Mouse (Mus musculus): ENCODE measurements around the gene Aaed1. TPM values are rescaled to one million over a fixed set of nuclear protein-coding genes. Genes with fewer than 3 reads are reported as not detected.

Aaed1 gene
- polyA plus RNA-seq, 1 experiment from 2014 or later: 37.3 TPM

GRCm38 (mm10) chr13:64233139-64233538, 79.4 kb downstream of the Aaed1 start:
- no peak for ATAC-seq
- Histone ChIP-seq H3K4me3 (ENCODE audit: low read length) (no peak overlapping the region), H3K4me1 (ENCODE audit: control insufficient read depth, insufficient read depth, low read length) (peaks cover 2% of the 10 kb centered on the region; the same call in 1 of the 2 replicates), H3K27me3 (replicated peaks; ENCODE audit: control insufficient read depth, insufficient read depth, low read length) (no peaks in the 10 kb centered on the region), H3K27ac (ENCODE audit: low read length) (no peak overlapping the region), H3K36me3 (ENCODE audit: control insufficient read depth, insufficient read depth, low read length) (no peaks in the 10 kb centered on the region), H3K4me2 (ENCODE audit: low read depth, low read length) (no peak overlapping the region), H3K9ac (ENCODE audit: low read depth, low read length) (no peak overlapping the region), H3K9me3 (ENCODE audit: control insufficient read depth, low read length) (no peaks in the 10 kb centered on the region)
- WGBS: 76% methylated on average over 4 of the region's 4 CpGs

- Histone ChIP-seq H3K4me1 (ENCODE audit: control insufficient read depth, insufficient read depth, low read length) (no peaks in the 10 kb centered on the region), H3K9me3 (ENCODE audit: control insufficient read depth, low read length) (no peaks in the 10 kb centered on the region), H3K4me3 (ENCODE audit: low read length) (no peak overlapping the region), H3K9ac (ENCODE audit: low read depth, low read length) (no peak overlapping the region), H3K27ac (ENCODE audit: low read length) (no peak overlapping the region), H3K4me2 (ENCODE audit: low read depth, low read length) (no peak overlapping the region), H3K36me3 (ENCODE audit: control insufficient read depth, insufficient read depth, low read length) (no peaks in the 10 kb centered on the region), H3K27me3 (replicated peaks; ENCODE audit: control insufficient read depth, insufficient read depth, low read length) (no peaks in the 10 kb centered on the region)
- 83% methylated on average over 4 of the region's 4 CpGs for WGBS
- no peak for ATAC-seq
These were observed 85.8 kb downstream of the Aaed1 start for GRCm38 (mm10) chr13:64226725-64227124.

- no peak for ATAC-seq
These were observed 86.8 kb downstream of the Aaed1 start for GRCm38 (mm10) chr13:64225738-64226137.

More at GRCm38 (mm10) chr13:64225738-64226137, 86.8 kb downstream of the Aaed1 start:
- H3K4me3 ChIP-seq (ENCODE audit: low read length): no peak overlapping the region
- H3K36me3 ChIP-seq (ENCODE audit: control insufficient read depth, insufficient read depth, low read length): no peaks in the 10 kb centered on the region
- 83% methylated on average over 3 of the region's 3 CpGs for WGBS
- no peak overlapping the region for H3K4me2 ChIP-seq (ENCODE audit: low read depth, low read length)
- H3K9ac ChIP-seq (ENCODE audit: low read depth, low read length): no peak overlapping the region
- no peaks in the 10 kb centered on the region for H3K4me1 ChIP-seq (ENCODE audit: control insufficient read depth, insufficient read depth, low read length)
- no peak overlapping the region for H3K27ac ChIP-seq (ENCODE audit: low read length)
- no peaks in the 10 kb centered on the region for H3K27me3 ChIP-seq (replicated peaks; ENCODE audit: control insufficient read depth, insufficient read depth, low read length)
- H3K9me3 ChIP-seq (ENCODE audit: control insufficient read depth, low read length): no peaks in the 10 kb centered on the region

Other genes with a start within 250 kb of the Aaed1 start
- not detected in 2 replicates for gene Hsd17b3, start 223.5 kb downstream of the Aaed1 start, polyA plus RNA-seq (2015; fragmentation: Nextera tagmentation; extraction: Ambion mirVana)
- gene Slc35d2, start 183.3 kb downstream of the Aaed1 start, polyA plus RNA-seq (2015; fragmentation: Nextera tagmentation; extraction: Ambion mirVana): 5.5 and 6.8 TPM in 2 replicates
- gene Zfp367, start 159.5 kb downstream of the Aaed1 start, polyA plus RNA-seq (2015; fragmentation: Nextera tagmentation; extraction: Ambion mirVana): 12.8 and 13.4 TPM in 2 replicates
- gene Habp4, start 150.9 kb downstream of the Aaed1 start, polyA plus RNA-seq (2015; fragmentation: Nextera tagmentation; extraction: Ambion mirVana): 11.9 TPM in 2 replicates
- gene Cdc14b, start 37.4 kb downstream of the Aaed1 start, polyA plus RNA-seq (2015; fragmentation: Nextera tagmentation; extraction: Ambion mirVana): 22.5 and 27.1 TPM in 2 replicates
- gene Ctsl, start 58.2 kb upstream of the Aaed1 start, polyA plus RNA-seq (2015; fragmentation: Nextera tagmentation; extraction: Ambion mirVana): 235 and 256 TPM in 2 replicates
- gene Cdk20, start 119.6 kb upstream of the Aaed1 start, polyA plus RNA-seq (2015; fragmentation: Nextera tagmentation; extraction: Ambion mirVana): 9.7 and 11.5 TPM in 2 replicates
- gene Fam240b, start 185.1 kb upstream of the Aaed1 start, polyA plus RNA-seq (2015; fragmentation: Nextera tagmentation; extraction: Ambion mirVana): not detected in 2 replicates

Data from intestine, embryonic 16.5 days (tissue).